Mouse (Mus musculus) liver, embryonic 11.5 days (tissue): Measurements from ENCODE around the gene Ranbp10. TPM values are rescaled to one million over a fixed set of nuclear protein-coding genes. Genes with fewer than 3 reads are reported as not detected.

ENCODE experiments used
- ATAC-seq: fragments of 200-750 bp; cut with Nextera tagmentation; replicated peaks from 2 replicates; pipeline ENCODE4 v1.8.0; 2017; ENCODE audit warnings: moderate number of reproducible peaks, mild to moderate bottlenecking, moderate TSS enrichment, moderate library complexity; ENCODE audit not compliant: low FRiP score
- DNase-seq: peaks from one replicate; pipeline ENCODE4 v3.0.0-alpha.2; 2017; ENCODE audit warnings: low spot score
- H3K27ac ChIP-seq: fragments of 300-500 bp; sonication (generic); 2 replicates; pipeline ENCODE4 v1.5.1; 2014; ENCODE audit warnings: mild to moderate bottlenecking, low read depth, low read length, control low read depth
- H3K27me3 ChIP-seq: fragments of 300-500 bp; sonication (generic); replicated peaks from 2 replicates; pipeline ENCODE4 v1.6.1; 2014; ENCODE audit warnings: low read length, mixed read lengths; ENCODE audit not compliant: control insufficient read depth, insufficient read depth
- H3K36me3 ChIP-seq: fragments of 300-500 bp; sonication (generic); 2 replicates; pipeline ENCODE4 v1.6.1; 2014; ENCODE audit warnings: mild to moderate bottlenecking, low read length, moderate library complexity, mixed read lengths; ENCODE audit not compliant: control insufficient read depth, insufficient read depth
- H3K4me1 ChIP-seq: fragments of 300-500 bp; sonication (generic); replicated peaks from 2 replicates; pipeline ENCODE4 v1.6.1; 2014; ENCODE audit warnings: low read length, mixed read lengths; ENCODE audit not compliant: control insufficient read depth, insufficient read depth
- H3K4me2 ChIP-seq: fragments of 300-500 bp; sonication (generic); 2 replicates; pipeline ENCODE4 v1.6.1; 2014; ENCODE audit warnings: mild to moderate bottlenecking, control low read depth, moderate library complexity
- H3K4me3 ChIP-seq: fragments of 300-500 bp; sonication (generic); 2 replicates; pipeline ENCODE4 v1.5.1; 2014; ENCODE audit warnings: low read depth, low read length, control low read depth
- H3K9ac ChIP-seq: fragments of 300-500 bp; sonication (generic); 2 replicates; pipeline ENCODE4 v1.6.1; 2014; ENCODE audit warnings: low read depth, low read length, control low read depth
- H3K9me3 ChIP-seq: fragments of 300-500 bp; sonication (generic); 2 replicates; pipeline ENCODE4 v1.6.1; 2016; ENCODE audit warnings: low read length, inconsistent platforms, mixed read lengths; ENCODE audit not compliant: control insufficient read depth
- WGBS: fragments of 180-500 bp; shearing (Covaris S2); extraction: QIAGEN DNeasy Blood & Tissue Kit; methylation state at CpG from one replicate; pipeline ENCODE4 v1.1.7; 2014; 5-methylcytosine and 5-hydroxymethylcytosine counted together
- polyA plus RNA-seq: library from polyadenylated mRNA; unstranded; fragments of >200 nt; fragmentation: Nextera tagmentation; extraction: Ambion mirVana; gene quantifications from 2 replicates; pipeline ENCODE4 v1.2.1, GENCODE M21; 2014

The Ranbp10 gene
- polyA plus RNA-seq, 1 experiment from 2014 or later = 22.0 TPM

DNA sequence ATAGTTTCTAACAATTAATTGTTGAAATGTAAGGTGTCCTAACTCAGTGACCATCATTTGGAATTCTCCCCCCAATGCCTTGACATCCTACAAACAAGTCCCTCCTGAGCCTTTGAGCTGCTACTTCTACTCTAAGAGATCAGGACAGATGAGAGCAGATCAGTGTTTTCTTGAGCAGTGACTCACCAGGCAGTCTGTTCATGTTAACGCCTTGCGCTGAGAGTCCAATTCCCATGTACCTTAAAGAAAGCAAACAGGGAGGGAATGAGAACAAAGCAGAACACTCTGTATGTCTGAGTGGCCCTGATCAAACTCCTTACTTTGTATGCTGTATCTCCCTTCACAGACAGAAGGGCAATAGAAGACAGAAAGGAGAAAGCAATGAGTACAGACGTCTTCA lies 21.8 kb downstream of the Ranbp10 start:
- WGBS = 92% methylated on average over 3 of the region's 3 CpGs
- Histone ChIP-seq H3K9me3 (no peaks in the 10 kb centered on the region), H3K27ac (peak overlapping the region; percentile 32; the same call in 1 of the 2 replicates), H3K9ac (no peak overlapping the region), H3K4me2 (no peak overlapping the region), H3K27me3 (no peaks in the 10 kb centered on the region), H3K36me3 (peaks cover 3% of the 10 kb centered on the region; the same call in 1 of the 2 replicates), H3K4me1 (peaks cover 18% of the 10 kb centered on the region), H3K4me3 (no peak overlapping the region)
- ATAC-seq (no peak), DNase-seq (no peak)

DNA sequence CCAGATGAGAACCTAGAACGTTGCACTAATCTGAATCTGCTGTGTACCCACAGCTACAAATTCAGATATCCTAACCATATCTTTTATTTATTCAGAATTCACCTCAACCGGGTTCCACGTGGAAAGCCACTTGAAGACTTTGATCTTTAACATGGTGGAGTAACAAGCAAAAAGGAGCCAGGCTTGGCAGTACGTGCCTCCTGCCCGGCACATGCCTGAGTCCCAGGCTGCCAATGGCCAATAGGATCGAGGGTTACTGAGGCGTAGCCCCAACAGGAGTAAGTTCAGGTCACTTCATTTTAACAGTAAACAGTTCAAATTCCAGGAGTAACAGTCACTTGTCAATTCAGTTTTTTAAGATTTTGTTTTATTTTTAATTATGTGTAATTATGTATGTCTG lies 22.4 kb downstream of the Ranbp10 start:
- H3K4me3 ChIP-seq = no peak overlapping the region
- DNase-seq (no peak), ATAC-seq (no peak)
- WGBS = 90% methylated on average over 7 of the region's 7 CpGs
- H3K9me3 ChIP-seq = no peaks in the 10 kb centered on the region
- no peaks in the 10 kb centered on the region for H3K27me3 ChIP-seq
- no peak overlapping the region for H3K27ac ChIP-seq
- no peak overlapping the region for H3K9ac ChIP-seq
- no peak overlapping the region for H3K4me2 ChIP-seq
- peaks cover 3% of the 10 kb centered on the region; the same call in 1 of the 2 replicates for H3K36me3 ChIP-seq
- peaks cover 21% of the 10 kb centered on the region for H3K4me1 ChIP-seq

GRCm38 (mm10) chr8:105801153-105801904 lies 25.8 kb downstream of the Ranbp10 start:
- Histone ChIP-seq H3K9me3 (no peaks in the 10 kb centered on the region), H3K4me3 (no peak overlapping the region), H3K4me1 (peaks cover 32% of the 10 kb centered on the region), H3K36me3 (peaks cover 6% of the 10 kb centered on the region; the same call in 1 of the 2 replicates), H3K27me3 (no peaks in the 10 kb centered on the region), H3K9ac (peak overlapping the region; percentile 28), H3K4me2 (peak overlapping the region; percentile 52), H3K27ac (peak overlapping the region; percentile 94)
- ATAC-seq (peak; percentile 94), DNase-seq (no peak)
- WGBS = 68% methylated on average over 6 of the region's 6 CpGs

DNA sequence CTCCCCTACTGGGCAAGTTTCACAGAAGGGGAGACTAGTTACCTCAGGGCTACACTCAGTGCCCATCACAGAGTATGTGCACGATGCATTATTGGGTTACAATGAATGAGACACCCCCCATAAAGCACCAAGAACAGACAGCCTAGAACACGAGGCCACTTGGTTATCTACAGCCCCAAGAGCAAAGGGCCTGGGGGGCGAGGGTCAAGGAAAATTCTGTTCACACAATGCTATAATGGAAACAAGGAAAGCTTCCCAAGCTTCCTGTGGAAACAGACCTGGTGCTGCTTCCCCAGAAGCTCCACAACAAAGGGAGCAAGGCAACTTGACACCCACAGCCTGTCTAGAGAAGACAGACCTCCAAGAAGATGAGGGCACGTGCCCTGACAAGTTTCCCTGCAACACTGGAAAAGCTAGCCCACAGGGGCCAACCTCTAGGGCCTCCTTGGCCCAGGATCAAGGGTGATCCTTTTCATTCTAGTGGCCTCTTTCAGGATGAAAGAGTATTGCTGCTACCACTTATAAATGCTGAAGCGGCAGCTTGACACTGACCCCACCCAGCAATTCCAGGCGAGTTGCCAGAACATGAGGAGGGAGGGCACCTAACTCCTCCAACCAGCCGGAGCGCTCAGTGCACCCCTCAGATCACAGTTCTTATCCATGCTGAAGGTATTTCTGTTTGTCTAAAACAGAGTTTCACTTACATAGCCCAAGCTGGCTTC lies 27.9 kb downstream of the Ranbp10 start:
- Histone ChIP-seq H3K27ac (peak overlapping the region; percentile 14), H3K4me3 (no peak overlapping the region), H3K4me1 (peaks cover 36% of the 10 kb centered on the region), H3K36me3 (peaks cover 2% of the 10 kb centered on the region; the same call in 1 of the 2 replicates), H3K9ac (peak overlapping the region; percentile 13; the same call in 1 of the 2 replicates), H3K4me2 (peak overlapping the region; percentile 12; the same call in 1 of the 2 replicates), H3K27me3 (no peaks in the 10 kb centered on the region), H3K9me3 (no peaks in the 10 kb centered on the region)
- DNase-seq (no peak), ATAC-seq (no peak)
- WGBS = 62% methylated on average over 8 of the region's 8 CpGs

- Histone ChIP-seq H3K9me3 (no peaks in the 10 kb centered on the region), H3K27me3 (no peaks in the 10 kb centered on the region), H3K36me3 (peaks cover 2% of the 10 kb centered on the region; the same call in 1 of the 2 replicates), H3K4me3 (no peak overlapping the region), H3K27ac (no peak overlapping the region), H3K4me2 (no peak overlapping the region), H3K9ac (0 out of 2 replicates have a peak overlapping the region, but pooled peaks have one; percentile 9), H3K4me1 (peaks cover 38% of the 10 kb centered on the region)
- DNase-seq (no peak), ATAC-seq (no peak)
- WGBS = 93% methylated on average over 5 of the region's 5 CpGs
Measured at GRCm38 (mm10) chr8:105798408-105798807, 28.7 kb downstream of the Ranbp10 start.

- Histone ChIP-seq H3K4me3 (no peak overlapping the region), H3K9me3 (no peaks in the 10 kb centered on the region), H3K4me1 (peaks cover 29% of the 10 kb centered on the region), H3K36me3 (peaks cover 2% of the 10 kb centered on the region; the same call in 1 of the 2 replicates), H3K27ac (no peak overlapping the region), H3K27me3 (no peaks in the 10 kb centered on the region), H3K9ac (no peak overlapping the region), H3K4me2 (no peak overlapping the region)
- WGBS = 93% methylated on average over 1 of the region's 1 CpGs
- ATAC-seq (no peak), DNase-seq (no peak)
Measured at GRCm38 (mm10) chr8:105795785-105796184, 31.4 kb downstream of the Ranbp10 start.

DNA sequence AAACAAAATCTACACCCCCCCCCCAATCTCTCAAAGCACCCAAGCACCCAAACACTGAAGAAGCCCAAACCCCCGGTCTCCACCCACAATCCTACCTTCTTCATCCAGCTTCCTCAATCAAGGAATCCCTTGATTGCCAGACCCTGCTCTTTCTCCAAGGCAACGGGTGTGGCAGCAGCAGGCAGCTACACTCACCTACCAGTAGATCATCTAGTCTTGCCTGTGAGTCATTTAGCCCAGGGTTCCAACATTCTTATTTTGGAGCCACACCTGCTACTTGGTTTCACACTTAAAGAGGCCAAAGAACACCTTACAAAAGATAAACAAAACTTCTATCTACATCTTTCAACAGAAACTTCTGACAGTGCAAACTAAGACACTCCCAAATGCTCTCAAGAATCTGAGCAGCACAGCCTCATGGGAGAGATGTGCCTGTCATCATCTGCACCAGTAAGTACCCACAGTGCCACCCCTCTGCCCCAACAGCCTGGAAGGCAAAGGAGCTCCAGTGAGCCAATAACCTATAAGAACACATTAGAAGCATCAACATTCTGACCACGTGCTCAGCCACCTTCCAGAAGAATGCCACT lies 33.0 kb downstream of the Ranbp10 start:
- Histone ChIP-seq H3K27me3 (no peaks in the 10 kb centered on the region), H3K27ac (no peak overlapping the region), H3K36me3 (peaks cover 2% of the 10 kb centered on the region; the same call in 1 of the 2 replicates), H3K4me1 (peaks cover 13% of the 10 kb centered on the region), H3K9me3 (no peaks in the 10 kb centered on the region), H3K4me3 (no peak overlapping the region), H3K4me2 (no peak overlapping the region), H3K9ac (no peak overlapping the region)
- DNase-seq = no peak
- WGBS = 76% methylated on average over 3 of the region's 3 CpGs
- ATAC-seq = no peak

DNA sequence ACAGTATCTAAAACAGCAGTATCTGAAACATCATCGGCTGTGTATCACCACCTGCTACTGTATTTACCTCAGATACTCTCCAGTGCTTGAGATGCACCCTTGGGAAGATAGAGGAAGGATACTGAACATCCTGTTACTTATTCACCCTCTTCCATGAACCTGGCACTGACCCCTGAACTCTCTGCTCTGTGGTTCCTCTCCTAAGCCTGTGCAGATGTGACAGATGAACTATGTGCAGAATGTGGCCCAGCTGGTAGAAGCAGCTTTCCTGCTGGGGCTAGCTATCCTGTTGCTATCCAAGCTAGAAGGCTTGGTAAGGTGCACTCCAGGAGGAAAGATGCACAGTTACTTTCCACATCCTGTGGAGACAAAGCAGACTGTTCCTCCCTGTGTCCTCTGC lies 33.8 kb downstream of the Ranbp10 start:
- ATAC-seq (no peak), DNase-seq (no peak)
- Histone ChIP-seq H3K9me3 (no peaks in the 10 kb centered on the region), H3K27ac (no peak overlapping the region), H3K4me3 (no peak overlapping the region), H3K36me3 (peaks cover 2% of the 10 kb centered on the region; the same call in 1 of the 2 replicates), H3K27me3 (no peaks in the 10 kb centered on the region), H3K9ac (no peak overlapping the region), H3K4me2 (no peak overlapping the region), H3K4me1 (peaks cover 6% of the 10 kb centered on the region)
- 86% methylated on average over 1 of the region's 1 CpGs for WGBS
